Mouse (Mus musculus) CH12.LX (cell line): Measurements from ENCODE around the gene Sh2d7. TPM values are rescaled to one million over a fixed set of nuclear protein-coding genes. Genes with fewer than 3 reads are reported as not detected.

Experiments used
- DNase-seq: peaks from one replicate; pipeline ENCODE4 v3.0.0-alpha.2; 2013; ENCODE audit errors: extremely low read depth
- H3K27ac ChIP-seq: 2 replicates; pipeline ENCODE4 v1.5.1; 2012; ENCODE audit warnings: low read depth, mild to moderate bottlenecking, control low read depth, moderate library complexity; ENCODE audit not compliant: insufficient read depth
- H3K27me3 ChIP-seq: replicated peaks from 2 replicates; pipeline ENCODE3; 2012; ENCODE audit warnings: inconsistent platforms
- H3K36me3 ChIP-seq, 2 experiments: replicated peaks in 1 of 2; 2 replicates each; pipeline versions ENCODE3 to v1.6.1; 2012; ENCODE audit warnings: inconsistent platforms in 1 of 2, low read length in 1 of 2, mild to moderate bottlenecking in 1 of 2, mixed read lengths in 1 of 2, moderate library complexity in 1 of 2; ENCODE audit not compliant: control insufficient read depth in 1 of 2, insufficient read depth in 1 of 2
- H3K4me1 ChIP-seq, 2 experiments: 2 replicates each; pipeline ENCODE4 v1.6.1; 2012; ENCODE audit warnings: inconsistent platforms in 1 of 2, moderate library complexity in 1 of 2; ENCODE audit not compliant: insufficient read depth in 2 of 2, control insufficient read depth in 1 of 2
- H3K4me2 ChIP-seq: 2 replicates; pipeline ENCODE4 v1.6.1; 2012; ENCODE audit warnings: low read depth, mild to moderate bottlenecking, control low read depth; ENCODE audit not compliant: poor library complexity, insufficient read depth, severe bottlenecking
- H3K4me3 ChIP-seq, 3 experiments: fragments of 150-350 bp in 1 of 3; sonication (generic) in 1 of 3; replicated peaks in 1 of 3; 2 replicates each; pipeline versions ENCODE3 to v1.5.1; 2011 to 2012; ENCODE audit warnings: low read depth in 2 of 3, low read length in 2 of 3, mild to moderate bottlenecking in 2 of 3, moderate library complexity in 2 of 3, control low read depth in 1 of 3, improper control_type of control experiment in 1 of 3, inconsistent platforms in 1 of 3, mixed read lengths in 1 of 3; ENCODE audit not compliant: poor library complexity in 1 of 3
- H3K79me2 ChIP-seq: replicated peaks from 2 replicates; pipeline ENCODE4 v1.6.1; 2012; ENCODE audit warnings: mild to moderate bottlenecking, moderate library complexity; ENCODE audit not compliant: control insufficient read depth, poor library complexity, insufficient read depth, severe bottlenecking; ENCODE audit errors: extremely low read depth
- H3K9ac ChIP-seq: 2 replicates; pipeline ENCODE4 v1.6.1; 2012; ENCODE audit warnings: low read depth, mild to moderate bottlenecking, control low read depth, moderate library complexity; ENCODE audit not compliant: insufficient read depth
- H3K9me3 ChIP-seq: replicated peaks from 2 replicates; pipeline ENCODE3; 2012; ENCODE audit warnings: low read length, inconsistent platforms, mixed read lengths
- BHLHE40 ChIP-seq: IDR thresholded peaks from 2 replicates; pipeline ENCODE4 v1.6.1; 2011; ENCODE audit warnings: mild to moderate bottlenecking, low read depth, low read length, improper control_type of control experiment
- CHD2 ChIP-seq: IDR thresholded peaks from 2 replicates; pipeline ENCODE4 v1.6.1; 2011; ENCODE audit warnings: low read length, improper control_type of control experiment
- CTCF ChIP-seq, 2 experiments: IDR thresholded peaks in 1 of 2; conservative IDR thresholded peaks in 1 of 2; 2 replicates each; pipeline ENCODE4 v1.5.1; 2011 to 2012; ENCODE audit warnings: low read depth in 2 of 2, low read length in 2 of 2, improper control_type of control experiment in 1 of 2, inconsistent platforms in 1 of 2, mild to moderate bottlenecking in 1 of 2, moderate library complexity in 1 of 2
- ELF1 ChIP-seq: IDR thresholded peaks from 2 replicates; pipeline ENCODE4 v1.6.1; 2014; ENCODE audit warnings: low read depth, mild to moderate bottlenecking, inconsistent platforms, low read length, improper control_type of control experiment
- ETS1 ChIP-seq: conservative IDR thresholded peaks from 2 replicates; pipeline ENCODE4 v1.6.1; 2012; ENCODE audit warnings: low read depth, mild to moderate bottlenecking, inconsistent platforms, low read length, improper control_type of control experiment, moderate library complexity
- JUND ChIP-seq: conservative IDR thresholded peaks from 2 replicates; pipeline ENCODE4 v1.6.1; 2011; ENCODE audit warnings: low read depth, low read length, improper control_type of control experiment
- KAT2A ChIP-seq: IDR thresholded peaks from 2 replicates; pipeline ENCODE4 v1.6.1; 2012; ENCODE audit warnings: low read length, improper control_type of control experiment, inconsistent platforms; ENCODE audit not compliant: insufficient replicate concordance
- MAFK ChIP-seq: IDR thresholded peaks from 2 replicates; pipeline ENCODE4 v1.6.1; 2011; ENCODE audit warnings: low read length, improper control_type of control experiment; ENCODE audit not compliant: insufficient replicate concordance
- MEF2A ChIP-seq: IDR thresholded peaks from 2 replicates; pipeline ENCODE4 v1.6.1; 2014; ENCODE audit warnings: low read depth, mild to moderate bottlenecking, inconsistent platforms, low read length, improper control_type of control experiment, borderline replicate concordance
- MYC ChIP-seq: IDR thresholded peaks from 2 replicates; pipeline ENCODE4 v1.6.1; 2011; ENCODE audit warnings: low read depth, mild to moderate bottlenecking, improper control_type of control experiment, low read length
- NRF1 ChIP-seq: IDR thresholded peaks from 2 replicates; pipeline ENCODE4 v1.6.1; 2014; ENCODE audit warnings: low read depth, mild to moderate bottlenecking, inconsistent platforms, low read length, improper control_type of control experiment, moderate library complexity
- PAX5 ChIP-seq: IDR thresholded peaks from 2 replicates; pipeline ENCODE4 v1.6.1; 2012; ENCODE audit warnings: low read length, inconsistent platforms, mixed read lengths
- POLR2A ChIP-seq: IDR thresholded peaks from 2 replicates; pipeline ENCODE4 v1.6.1; 2011; ENCODE audit warnings: low read depth, mild to moderate bottlenecking, improper control_type of control experiment, low read length
- RAD21 ChIP-seq: IDR thresholded peaks from 2 replicates; pipeline ENCODE4 v1.6.1; 2011; ENCODE audit warnings: low read depth, mild to moderate bottlenecking, low read length, improper control_type of control experiment, moderate library complexity
- RCOR1 ChIP-seq: conservative IDR thresholded peaks from 2 replicates; pipeline ENCODE4 v1.6.1; 2012; ENCODE audit warnings: low read depth, mild to moderate bottlenecking, inconsistent platforms, low read length, improper control_type of control experiment
- SMC3 ChIP-seq: IDR thresholded peaks from 2 replicates; pipeline ENCODE4 v1.6.1; 2011; ENCODE audit warnings: low read depth, low read length, improper control_type of control experiment
- TCF12 ChIP-seq: IDR thresholded peaks from 2 replicates; pipeline ENCODE4 v1.6.1; 2014; ENCODE audit warnings: low read depth, mild to moderate bottlenecking, inconsistent platforms, low read length, improper control_type of control experiment
- USF2 ChIP-seq: conservative IDR thresholded peaks from 2 replicates; pipeline ENCODE4 v1.6.1; 2011; ENCODE audit warnings: low read depth, low read length, improper control_type of control experiment
- ZMIZ1 ChIP-seq: IDR thresholded peaks from 2 replicates; pipeline ENCODE4 v1.6.1; 2012; ENCODE audit warnings: low read depth, mild to moderate bottlenecking, inconsistent platforms, low read length, improper control_type of control experiment
- ZNF384 ChIP-seq: IDR thresholded peaks from 2 replicates; pipeline ENCODE4 v1.6.1; 2012; ENCODE audit warnings: low read depth, low read length, improper control_type of control experiment, inconsistent platforms
- dilution Hi-C: fragments of 300-500 bp; cut with MboI; formaldehyde crosslinking; loops from 2 replicates; pipeline ENCODE4 v1.14.3; 2020; ENCODE audit warnings: low sequenced_read_pairs; ENCODE audit not compliant: extremely low pct_unique_long_range_greater_than_20kb, extremely low pct_ligation_motif_present
- in situ Hi-C: fragments of 300-500 bp; cut with MboI; formaldehyde crosslinking; loops from 3 replicates; pipeline ENCODE4 v1.14.3; 2019; ENCODE audit warnings: low sequenced_read_pairs, low pct_ligation_motif_present, low pct_unique_long_range_greater_than_20kb, mixed read lengths
- polyA plus RNA-seq: library from polyadenylated mRNA; unstranded; fragments of >175 nt; gene quantifications from 2 replicates; pipeline ENCODE4 v1.2.1, GENCODE M21; 2012; ENCODE audit warnings: low read depth; ENCODE audit not compliant: insufficient read length
- total RNA-seq, 2 experiments: library from RNA; depleted of rRNA; stranded (reverse); fragments of 300-350 nt in 1 of 2; fragments of >200 nt in 1 of 2; gene quantifications; 2 replicates each; pipeline ENCODE4 v1.2.3; 2012 to 2014

Gene Sh2d7
- total and polyA plus RNA-seq, 3 experiments = 0.56 to 0.83 (median 0.81) TPM

GRCm38 (mm10) chr9:54527694-54528093 is 11.1 kb upstream of the Sh2d7 start:
- dilution Hi-C loops (no loop called here), in situ Hi-C loops (no loop called here)
- DNase-seq = no peak

GRCm38 (mm10) chr9:54529950-54530349 is 8.8 kb upstream of the Sh2d7 start:
- Histone ChIP-seq H3K79me2 (no peaks in the 10 kb centered on the region), H3K4me3 (no peak overlapping the region), H3K27me3 (no peaks in the 10 kb centered on the region), H3K9me3 (no peaks in the 10 kb centered on the region), H3K4me2 (no peak overlapping the region), H3K27ac (no peak overlapping the region)
- dilution Hi-C loops = no loop called here
- DNase-seq = peak; percentile 69
- no peak for TF ChIP-seq PAX5
- peak; percentile 59; the same call in 1 of the 2 replicates for TF ChIP-seq ETS1
- 0 out of 2 replicates have a peak, but pooled peaks have one; percentile 31 for TF ChIP-seq MAFK
- TF ChIP-seq POLR2A = no peak
- no peak for TF ChIP-seq NRF1
- TF ChIP-seq ZNF384 = peak; percentile 41; the same call in 1 of the 2 replicates
- no peak for TF ChIP-seq CHD2
- TF ChIP-seq CTCF (conservative IDR thresholded peaks at IDR 0.05 in 1 of 2, IDR thresholded peaks at IDR 0.05 in 1 of 2; ENCODE audit: low read depth in 2 of 2, low read length in 2 of 2) = no peak
- peak; percentile 81 for TF ChIP-seq MEF2A
- no peak for TF ChIP-seq KAT2A
- no peak for TF ChIP-seq ELF1
- no peak for TF ChIP-seq RCOR1
- 0 out of 2 replicates have a peak, but pooled peaks have one; percentile 29 for TF ChIP-seq ZMIZ1
- TF ChIP-seq, all 38 proteins: peak for 5
- in situ Hi-C loops = no loop called here
- Histone ChIP-seq H3K36me3 (no peaks in the 10 kb centered on the region), H3K4me1 (peaks cover 13 to 65% of the 10 kb centered on the region in 2 experiments), H3K9ac (no peak overlapping the region)

More at GRCm38 (mm10) chr9:54527694-54528093, 11.1 kb upstream of the Sh2d7 start:
- H3K27ac ChIP-seq = no peak overlapping the region
- no peaks in the 10 kb centered on the region for H3K9me3 ChIP-seq
- H3K4me3 ChIP-seq = no peak overlapping the region
- H3K9ac ChIP-seq = no peak overlapping the region
- H3K4me1 ChIP-seq = peaks cover 6 to 43% of the 10 kb centered on the region in 2 experiments; a peak in 3 of 4 replicates
- no peak overlapping the region for H3K4me2 ChIP-seq
- no peak for TF ChIP-seq MEF2A
- TF ChIP-seq SMC3 = peak; percentile 41
- TF ChIP-seq CTCF (conservative IDR thresholded peaks at IDR 0.05 in 1 of 2, IDR thresholded peaks at IDR 0.05 in 1 of 2; ENCODE audit: low read depth in 2 of 2, low read length in 2 of 2) = peak in 1 of 2 experiments; percentile 51; a peak in 2 of 4 replicates
- no peak for TF ChIP-seq MYC
- no peak for TF ChIP-seq CHD2
- no peak for TF ChIP-seq PAX5
- TF ChIP-seq USF2 = no peak
- no peak for TF ChIP-seq TCF12
- TF ChIP-seq JUND = no peak
- no peak for TF ChIP-seq RCOR1
- TF ChIP-seq ETS1 = no peak
- no peak for TF ChIP-seq BHLHE40
- TF ChIP-seq KAT2A = no peak
- peak; percentile 48 for TF ChIP-seq RAD21
- no peaks in the 10 kb centered on the region for H3K36me3 ChIP-seq
- no peaks in the 10 kb centered on the region for H3K79me2 ChIP-seq
- no peaks in the 10 kb centered on the region for H3K27me3 ChIP-seq
